14 mouse cellular contexts compared by ENCODE assay signal in genomic region chr7:37565371-37565770, GRCm38 (mm10).
DNase-seq lines count a peak whose midpoint lies in the region; ATAC-seq and TF ChIP-seq lines count a peak whose summit lies in the region.
"Had no signal": no experiment of that assay in that cellular context is flagged by ENCODE, and none has a peak within 500 bp of the region (broad histone marks: within the 10 kb centered on the region; RNA-seq: fewer than 3 reads in every experiment).

No protein-coding gene starts in this region.

- H3K9me3 ChIP-seq in forebrain, embryonic 10.5 days: peaks cover 10% of the 10 kb centered on the region; the same call in 1 of the 2 replicates
- H3K9me3 ChIP-seq in forebrain, postnatal 0 days (ENCODE audit: low read length): no peaks in the 10 kb centered on the region
- H3K9me3 ChIP-seq in neural tube, embryonic 11.5 days (ENCODE audit: control insufficient read depth, low read length): no peaks in the 10 kb centered on the region
- H3K9me3 ChIP-seq in midbrain, embryonic 13.5 days: no peaks in the 10 kb centered on the region
- no peaks in the 10 kb centered on the region for H3K9me3 ChIP-seq in stomach, postnatal 0 days (ENCODE audit: control insufficient read depth, low read length)
- no peaks in the 10 kb centered on the region for H3K9me3 ChIP-seq in kidney, embryonic 15.5 days (replicated peaks)
- H3K9me3 ChIP-seq: heart, embryonic 13.5 days; limb, embryonic 13.5 days had no signal

- no peak for DNase-seq in forebrain, embryonic 10.5 days (ENCODE audit: extremely low spot score, low spot score)
- no peak for DNase-seq in forebrain, postnatal 0 days
- no peak for DNase-seq in neural tube, embryonic 11.5 days (ENCODE audit: low spot score)
- no peak for DNase-seq in neural tube, embryonic 10.5 days (ENCODE audit: extremely low spot score, low spot score)
- DNase-seq in stomach, postnatal 0 days (ENCODE audit: low spot score): no peak
- no peak for DNase-seq in right cerebral cortex, adult 2 months (ENCODE audit: low spot score in 2 of 2)
- DNase-seq: adrenal gland, postnatal 14 days; cerebellum, adult 8-10 months; kidney, adult 18-20 months; thymus, postnatal 25 days had no signal

- peaks cover 26% of the 10 kb centered on the region for H3K36me3 ChIP-seq in forebrain, embryonic 10.5 days (replicated peaks)
- 0 out of 2 replicates have a peak, but pooled peaks cover 3% of the 10 kb centered on the region for H3K36me3 ChIP-seq in forebrain, postnatal 0 days (ENCODE audit: insufficient read depth)
- no peaks in the 10 kb centered on the region; the same call in 1 of the 2 replicates for H3K36me3 ChIP-seq in neural tube, embryonic 11.5 days (ENCODE audit: control insufficient read depth, insufficient read depth, low read length)
- peaks cover 25% of the 10 kb centered on the region for H3K36me3 ChIP-seq in midbrain, embryonic 13.5 days
- H3K36me3 ChIP-seq in stomach, postnatal 0 days (ENCODE audit: control insufficient read depth, insufficient read depth, low read length): no peaks in the 10 kb centered on the region
- no peaks in the 10 kb centered on the region for H3K36me3 ChIP-seq in kidney, embryonic 15.5 days
- H3K36me3 ChIP-seq: heart, embryonic 13.5 days; limb, embryonic 13.5 days had no signal

- no peak for TF ChIP-seq EP300 in stomach, postnatal 0 days (optimal IDR thresholded peaks at IDR 0.05)

- H3K27ac ChIP-seq in forebrain, embryonic 10.5 days: peak overlapping the region; percentile 79
- H3K27ac ChIP-seq in forebrain, postnatal 0 days (ENCODE audit: low read depth, low read length): no peak overlapping the region
- peak overlapping the region; percentile 60; the same call in 1 of the 2 replicates for H3K27ac ChIP-seq in neural tube, embryonic 11.5 days (ENCODE audit: low read depth, low read length)
- peak overlapping the region; percentile 35 for H3K27ac ChIP-seq in midbrain, embryonic 13.5 days
- peak overlapping the region; percentile 53; the same call in 1 of the 2 replicates for H3K27ac ChIP-seq in stomach, postnatal 0 days (replicated peaks)
- H3K27ac ChIP-seq in kidney, embryonic 15.5 days: no peak overlapping the region
- H3K27ac ChIP-seq: heart, embryonic 13.5 days had no signal

- H3K9ac ChIP-seq in forebrain, postnatal 0 days: no peak overlapping the region
- H3K9ac ChIP-seq in neural tube, embryonic 11.5 days (ENCODE audit: low read length): no peak overlapping the region
- no peak overlapping the region for H3K9ac ChIP-seq in midbrain, embryonic 13.5 days (replicated peaks)
- H3K9ac ChIP-seq in stomach, postnatal 0 days (ENCODE audit: low read length): no peak overlapping the region
- H3K9ac ChIP-seq in kidney, embryonic 15.5 days: no peak overlapping the region
- H3K9ac ChIP-seq: heart, embryonic 13.5 days; limb, embryonic 13.5 days had no signal

- ATAC-seq in forebrain, postnatal 0 days: no peak
- ATAC-seq in neural tube, embryonic 11.5 days (ENCODE audit: insufficient read depth, low FRiP score, low TSS enrichment): no peak
- no peak for ATAC-seq in midbrain, embryonic 13.5 days
- no peak for ATAC-seq in stomach, postnatal 0 days (ENCODE audit: low FRiP score, low TSS enrichment)
- no peak for ATAC-seq in kidney, embryonic 15.5 days (replicated peaks; ENCODE audit: low FRiP score)

- WGBS in forebrain, embryonic 10.5 days: 59% methylated on average over 8 of the region's 8 CpGs
- 28% methylated on average over 8 of the region's 8 CpGs for WGBS in forebrain, postnatal 0 days
- WGBS in neural tube, embryonic 11.5 days: 51% methylated on average over 8 of the region's 8 CpGs
- WGBS in midbrain, embryonic 13.5 days: 23% methylated on average over 8 of the region's 8 CpGs
- 73% methylated on average over 8 of the region's 8 CpGs for WGBS in stomach, postnatal 0 days
- WGBS in kidney, embryonic 15.5 days: 75% methylated on average over 8 of the region's 8 CpGs

- H3K27me3 ChIP-seq in forebrain, embryonic 10.5 days (ENCODE audit: poor library complexity, severe bottlenecking): peaks cover 45% of the 10 kb centered on the region
- H3K27me3 ChIP-seq in forebrain, postnatal 0 days (ENCODE audit: insufficient read depth, low read length): no peaks in the 10 kb centered on the region
- H3K27me3 ChIP-seq in neural tube, embryonic 11.5 days (ENCODE audit: control insufficient read depth, insufficient read depth, low read length): no peaks in the 10 kb centered on the region
- H3K27me3 ChIP-seq in midbrain, embryonic 13.5 days: no peaks in the 10 kb centered on the region
- no peaks in the 10 kb centered on the region for H3K27me3 ChIP-seq in stomach, postnatal 0 days (ENCODE audit: control insufficient read depth, insufficient read depth, low read length)
- no peaks in the 10 kb centered on the region for H3K27me3 ChIP-seq in kidney, embryonic 15.5 days
- H3K27me3 ChIP-seq: limb, embryonic 13.5 days had no signal

- H3K4me1 ChIP-seq in forebrain, embryonic 10.5 days: peaks cover 82% of the 10 kb centered on the region
- peaks cover 32% of the 10 kb centered on the region for H3K4me1 ChIP-seq in forebrain, postnatal 0 days (ENCODE audit: insufficient read depth)
- peaks cover 47% of the 10 kb centered on the region for H3K4me1 ChIP-seq in neural tube, embryonic 11.5 days (ENCODE audit: control insufficient read depth, insufficient read depth, low read length)
- H3K4me1 ChIP-seq in midbrain, embryonic 13.5 days (replicated peaks): peaks cover 67% of the 10 kb centered on the region
- H3K4me1 ChIP-seq in stomach, postnatal 0 days (replicated peaks; ENCODE audit: control insufficient read depth, insufficient read depth): no peaks in the 10 kb centered on the region
- H3K4me1 ChIP-seq in kidney, embryonic 15.5 days: peaks cover 42% of the 10 kb centered on the region

- H3K4me2 ChIP-seq in forebrain, postnatal 0 days (ENCODE audit: low read depth): no peak overlapping the region
- H3K4me2 ChIP-seq in neural tube, embryonic 11.5 days (ENCODE audit: low read depth): no peak overlapping the region
- no peak overlapping the region for H3K4me2 ChIP-seq in midbrain, embryonic 13.5 days (replicated peaks)
- H3K4me2 ChIP-seq in stomach, postnatal 0 days (replicated peaks; ENCODE audit: low read depth): no peak overlapping the region
- H3K4me2 ChIP-seq in kidney, embryonic 15.5 days: no peak overlapping the region

- no peak overlapping the region; the same call in 1 of the 2 replicates for H3K4me3 ChIP-seq in forebrain, embryonic 10.5 days
- H3K4me3 ChIP-seq in forebrain, postnatal 0 days (ENCODE audit: low read depth, low read length): no peak overlapping the region
- no peak overlapping the region for H3K4me3 ChIP-seq in neural tube, embryonic 11.5 days (ENCODE audit: low read depth, low read length)
- no peak overlapping the region for H3K4me3 ChIP-seq in midbrain, embryonic 13.5 days (replicated peaks)
- H3K4me3 ChIP-seq in stomach, postnatal 0 days (ENCODE audit: low read depth, low read length): no peak overlapping the region
- no peak overlapping the region for H3K4me3 ChIP-seq in kidney, embryonic 15.5 days (replicated peaks)
- H3K4me3 ChIP-seq: heart, embryonic 13.5 days; limb, embryonic 13.5 days had no signal

- no peak for TF ChIP-seq CTCF in forebrain, postnatal 0 days (IDR thresholded peaks at IDR 0.05; ENCODE audit: low read depth)
- no peak for TF ChIP-seq CTCF in stomach, postnatal 0 days (IDR thresholded peaks at IDR 0.05; ENCODE audit: low read depth)

Comparison
In these comparisons a context has a peak if more than half of its experiments do, and no peak if none do; other contexts are left out.
1. H3K27ac ChIP-seq: peak in forebrain, embryonic 10.5 days (single experiment), neural tube, embryonic 11.5 days (single experiment), midbrain, embryonic 13.5 days (single experiment) and stomach, postnatal 0 days (single experiment); none in forebrain, postnatal 0 days (single experiment) and kidney, embryonic 15.5 days (single experiment).